Mouse (Mus musculus) heart, adult 8-10 months (tissue): ENCODE results near the gene Syt14. TPM values are rescaled to one million over a fixed set of nuclear protein-coding genes. Genes with fewer than 3 reads are reported as not detected.

Source experiments
- DNase-seq: peaks from one replicate; pipeline ENCODE4 v3.0.0; 2022; ENCODE audit warnings: low spot score
- total RNA-seq, 4 experiments: library from RNA; stranded (reverse); gene quantifications; 2 replicates each; pipeline ENCODE4 v1.2.4; 2022

Gene Syt14
- total RNA-seq, 4 experiments from 2014 or later: 0.20 to 0.75 (median 0.23) TPM

DNA sequence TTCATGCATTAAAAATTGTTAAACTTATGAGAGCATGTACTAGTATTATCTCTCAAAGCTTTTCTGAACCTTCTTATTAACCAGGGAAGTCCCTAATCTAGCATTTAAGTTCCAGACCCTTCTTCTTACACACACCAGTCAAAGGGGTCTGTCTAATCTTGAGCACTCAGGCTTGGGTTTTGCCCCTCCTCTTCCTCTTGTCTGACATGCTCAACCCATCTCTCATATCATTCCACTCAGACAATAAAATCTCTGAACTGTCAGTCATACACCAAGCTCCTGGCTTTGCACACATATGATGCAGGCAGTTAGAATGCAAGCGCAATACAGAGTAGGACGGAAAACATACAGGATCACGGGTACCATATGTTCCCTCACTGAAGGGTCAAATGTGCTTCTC, 48.4 kb downstream of the Syt14 start:
- DNase-seq: no peak

DNA sequence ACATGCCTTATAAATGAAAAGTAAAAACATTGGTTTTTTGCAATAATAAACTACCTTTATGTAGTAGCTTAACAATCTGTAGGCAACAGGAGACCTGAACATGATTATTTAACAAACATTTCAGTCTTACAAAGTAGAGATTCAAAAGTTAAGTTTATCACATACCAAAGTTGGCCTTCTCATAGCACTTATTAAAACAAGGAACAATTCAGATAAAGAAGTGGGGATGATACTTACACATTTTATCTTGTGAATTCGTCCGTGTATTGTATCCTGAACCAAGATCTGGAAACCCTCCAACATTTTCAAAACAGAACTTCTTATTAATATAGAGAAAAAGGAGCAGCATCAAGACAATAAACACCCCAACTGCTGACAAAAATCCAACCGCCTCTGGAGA, 49.1 kb downstream of the Syt14 start:
- DNase-seq: no peak

DNA sequence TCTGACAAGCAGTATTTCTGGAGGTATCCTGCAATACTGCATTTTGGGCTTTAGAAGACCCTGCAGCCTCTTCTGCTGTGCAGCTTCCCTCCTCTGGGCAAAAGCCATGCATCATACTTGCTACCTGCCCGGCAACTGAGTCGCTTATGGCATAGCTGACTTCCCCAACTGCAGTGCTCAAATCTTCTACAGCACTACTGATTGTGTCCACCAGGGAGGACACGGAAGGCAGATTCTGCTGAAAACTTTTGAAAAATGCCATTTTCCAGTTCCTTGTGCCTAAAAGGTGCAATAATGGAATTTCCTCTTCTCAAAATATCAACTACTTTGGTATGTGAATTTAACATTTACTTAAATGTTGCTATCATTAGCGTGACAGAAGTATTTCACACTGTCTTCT, 51.2 kb downstream of the Syt14 start:
- DNase-seq: no peak

- no peak for DNase-seq
These were observed 53.9 kb downstream of the Syt14 start for GRCm38 (mm10) chr1:192981658-192982057.

GRCm38 (mm10) chr1:192981120-192981519, 54.5 kb downstream of the Syt14 start:
- DNase-seq: no peak

GRCm38 (mm10) chr1:192962323-192962722, 73.3 kb downstream of the Syt14 start:
- DNase-seq: no peak

DNA sequence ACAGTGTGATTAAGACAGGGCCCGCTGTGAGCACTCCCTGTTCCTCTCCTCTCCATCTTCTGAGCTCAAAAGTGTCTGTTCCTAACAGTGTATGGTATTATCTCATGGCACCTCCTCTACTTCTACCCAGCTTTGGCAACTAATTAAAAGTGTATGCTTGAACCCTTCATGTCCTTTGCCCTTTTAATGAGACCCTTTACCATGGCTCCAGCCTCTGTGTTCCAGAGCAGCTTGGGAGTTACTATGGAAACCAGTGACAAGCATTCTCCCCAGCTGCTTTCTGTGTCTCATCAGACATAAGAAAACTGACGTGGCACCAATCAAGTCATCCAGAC, 87.8 kb downstream of the Syt14 start:
- no peak for DNase-seq

- no peak for DNase-seq
These were observed 88.3 kb downstream of the Syt14 start for GRCm38 (mm10) chr1:192947170-192947838.

DNA sequence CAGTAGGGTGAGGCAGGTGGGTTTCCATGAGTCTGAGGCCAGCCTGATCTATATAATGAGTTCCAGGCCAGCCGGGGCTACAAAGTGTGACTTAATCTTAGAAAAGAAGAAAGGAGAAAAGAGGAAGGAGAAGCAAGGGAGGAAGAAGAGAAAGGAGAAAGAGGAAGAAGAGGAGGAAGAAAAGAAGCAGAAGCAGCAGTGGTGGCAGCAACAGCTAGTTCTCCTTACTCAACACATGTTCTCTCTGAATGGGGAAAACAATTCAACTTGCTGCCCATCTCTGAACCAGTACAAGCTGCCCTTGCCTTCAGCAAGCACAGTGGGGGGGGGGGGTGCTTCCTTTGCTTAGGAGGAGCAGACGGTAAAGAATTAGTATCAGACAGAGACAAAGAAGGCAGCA, 96.5 kb downstream of the Syt14 start:
- DNase-seq: no peak

DNA sequence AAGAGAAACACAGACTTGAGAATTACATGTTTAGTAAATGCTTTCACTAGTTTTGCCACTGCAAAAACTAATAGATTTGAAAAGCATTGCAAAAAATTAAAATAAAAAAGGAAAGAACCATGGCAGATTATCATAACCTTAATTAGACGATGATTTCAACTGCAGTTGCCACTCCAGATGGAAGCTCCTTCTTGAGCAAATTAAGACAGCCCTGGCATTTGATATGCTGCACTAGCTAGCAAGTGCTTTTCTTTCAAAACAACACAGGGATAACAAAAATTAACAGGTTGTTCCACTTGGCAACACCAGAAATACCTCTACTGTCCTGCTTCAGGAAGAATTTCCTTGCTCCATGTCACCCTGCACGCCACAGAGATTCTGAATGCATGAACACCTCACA, 97.6 kb downstream of the Syt14 start:
- no peak for DNase-seq

- DNase-seq: no peak
These were observed 103.8 kb downstream of the Syt14 start for GRCm38 (mm10) chr1:192931797-192932196.

DNA sequence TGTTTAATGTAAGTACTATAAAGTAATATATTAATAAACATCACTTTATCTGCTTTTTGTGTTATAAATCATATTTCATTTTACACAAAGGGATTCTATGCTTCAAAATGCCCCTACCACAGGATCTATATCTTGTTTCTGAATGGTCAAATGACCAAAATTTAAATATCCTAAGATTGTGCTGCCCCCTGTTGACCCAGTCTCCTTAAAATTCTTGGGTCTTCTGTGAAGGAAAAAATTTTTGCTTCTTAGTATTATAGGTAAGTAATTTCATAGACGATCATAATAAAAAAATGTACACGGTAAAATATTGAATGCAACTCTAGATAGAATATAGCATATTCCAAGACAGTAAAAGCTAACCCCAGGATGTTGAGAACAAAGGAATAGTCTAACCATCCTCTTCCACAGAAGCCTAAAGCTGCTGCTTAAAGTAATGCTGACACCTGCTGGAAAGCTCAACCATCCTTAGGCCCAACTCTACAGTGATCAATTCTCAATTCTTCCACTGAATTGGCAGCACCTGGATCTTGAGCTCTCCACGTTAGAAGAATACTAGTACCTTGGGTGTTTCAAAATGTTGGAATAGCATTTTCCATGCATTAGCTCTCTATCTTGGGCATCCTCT, 123.4 kb downstream of the Syt14 start:
- DNase-seq: peak; percentile 36

- DNase-seq: no peak
These were observed 134.1 kb downstream of the Syt14 start for GRCm38 (mm10) chr1:192901516-192901915.

DNA sequence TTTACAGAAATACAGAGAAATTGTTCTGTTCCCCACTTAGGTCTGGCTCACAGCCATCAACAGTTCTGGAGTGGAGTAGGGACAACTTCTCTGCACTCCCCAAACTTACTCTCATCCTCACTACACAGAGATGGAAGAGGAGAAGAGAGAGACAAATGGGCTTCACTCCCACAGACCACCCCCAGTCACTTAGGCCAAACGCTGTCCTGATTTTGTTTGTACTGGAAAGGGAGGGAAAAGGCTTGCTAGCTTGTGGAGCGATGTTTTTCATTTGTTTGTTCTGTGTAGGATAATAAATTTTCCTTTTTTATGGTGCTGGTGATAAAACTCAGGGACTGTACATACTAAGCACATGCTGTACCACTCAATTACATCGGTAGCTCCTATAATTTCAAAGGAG, 134.7 kb downstream of the Syt14 start:
- DNase-seq: no peak

- no peak for DNase-seq
These were observed 136.8 kb downstream of the Syt14 start for GRCm38 (mm10) chr1:192898742-192899141.

DNA sequence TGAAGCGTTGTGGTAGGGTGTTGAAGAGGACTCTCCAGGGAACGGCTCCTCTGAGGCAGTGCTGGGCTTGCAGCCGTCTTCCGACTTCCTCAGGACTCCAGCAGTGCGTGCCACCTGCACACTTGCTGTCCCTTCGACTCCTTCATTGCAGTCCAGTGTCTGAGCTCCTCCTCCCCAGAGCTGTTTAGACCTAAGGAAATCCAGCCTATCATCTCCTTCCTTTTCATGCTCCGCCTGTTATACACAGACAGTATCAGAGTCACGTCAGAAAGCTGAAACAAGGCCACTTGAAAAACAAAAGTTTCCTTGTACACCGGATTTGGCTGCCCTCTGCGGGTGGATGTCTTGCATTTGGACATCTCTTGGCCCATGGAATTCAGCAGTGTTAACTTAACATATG, 138.4 kb downstream of the Syt14 start:
- DNase-seq: peak; percentile 37

DNA sequence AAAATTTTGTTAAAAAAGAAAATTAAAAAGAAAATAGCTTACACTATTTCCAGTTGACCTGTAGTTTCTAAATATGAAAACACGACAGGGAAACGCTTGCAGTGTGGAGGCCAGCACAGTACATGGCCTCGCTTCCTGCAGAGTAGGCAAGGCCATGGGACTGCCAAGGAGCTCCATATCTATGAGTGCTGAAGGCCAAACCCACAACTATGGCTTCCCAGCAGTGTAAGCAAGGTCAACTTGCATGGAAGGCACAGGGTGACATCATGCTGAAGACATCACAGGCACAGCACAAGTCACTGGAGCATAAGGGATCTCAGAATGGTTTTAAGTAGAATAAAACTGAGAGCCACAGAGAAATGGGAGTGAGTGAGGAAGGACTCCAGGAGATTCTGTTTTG, 139.5 kb downstream of the Syt14 start:
- DNase-seq: no peak

DNA sequence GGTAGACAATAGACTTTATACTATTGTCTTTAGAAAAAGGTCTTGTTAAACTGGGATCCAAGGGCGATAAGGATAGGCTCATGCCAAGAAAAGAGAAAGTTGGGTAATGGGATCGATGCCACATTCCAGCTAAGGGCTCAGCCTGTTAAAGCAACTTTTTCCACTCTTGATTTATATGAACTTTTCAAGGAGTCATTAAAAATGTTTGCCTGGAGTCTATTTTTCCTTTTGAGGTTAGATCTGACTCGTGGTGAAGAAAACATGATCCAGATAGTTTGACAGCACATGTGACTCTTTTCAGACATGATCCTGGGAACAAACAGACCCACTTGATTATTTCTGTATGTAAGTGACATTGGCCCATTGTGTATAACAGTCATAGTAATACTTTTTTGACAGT, 144.9 kb downstream of the Syt14 start:
- no peak for DNase-seq

DNA sequence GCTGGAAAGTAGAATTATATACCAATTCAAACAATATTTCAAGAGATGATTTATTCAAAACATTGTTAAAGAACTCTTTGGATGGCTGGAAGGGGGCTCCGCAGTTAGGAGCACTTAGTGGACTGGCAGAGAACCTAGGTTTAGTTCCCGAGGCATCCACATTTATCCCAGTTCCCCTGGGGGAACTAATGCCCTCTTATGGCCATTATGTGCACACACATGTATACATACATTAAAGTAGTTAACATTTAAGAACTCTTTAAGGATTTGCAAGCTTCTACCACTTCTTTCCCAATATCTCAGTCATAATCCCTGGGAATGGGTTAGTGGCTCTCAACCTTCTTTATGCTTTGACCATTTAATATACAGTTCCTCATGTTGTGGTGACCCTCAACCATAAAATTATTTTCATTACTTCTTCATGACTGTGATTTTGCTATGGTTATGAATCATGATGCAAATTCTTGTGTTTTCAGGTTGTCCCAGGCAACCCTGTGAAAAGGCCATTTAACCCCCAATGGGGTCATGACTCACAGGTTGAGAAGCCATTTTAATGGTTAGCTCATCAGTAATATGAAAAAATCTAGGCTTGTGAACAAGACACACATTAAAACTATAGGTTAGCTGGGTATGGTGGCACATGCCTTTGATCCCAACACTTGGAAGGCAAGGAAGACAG, 152.8 kb downstream of the Syt14 start:
- DNase-seq: no peak

GRCm38 (mm10) chr1:192880130-192880529, 155.4 kb downstream of the Syt14 start:
- DNase-seq: no peak

DNA sequence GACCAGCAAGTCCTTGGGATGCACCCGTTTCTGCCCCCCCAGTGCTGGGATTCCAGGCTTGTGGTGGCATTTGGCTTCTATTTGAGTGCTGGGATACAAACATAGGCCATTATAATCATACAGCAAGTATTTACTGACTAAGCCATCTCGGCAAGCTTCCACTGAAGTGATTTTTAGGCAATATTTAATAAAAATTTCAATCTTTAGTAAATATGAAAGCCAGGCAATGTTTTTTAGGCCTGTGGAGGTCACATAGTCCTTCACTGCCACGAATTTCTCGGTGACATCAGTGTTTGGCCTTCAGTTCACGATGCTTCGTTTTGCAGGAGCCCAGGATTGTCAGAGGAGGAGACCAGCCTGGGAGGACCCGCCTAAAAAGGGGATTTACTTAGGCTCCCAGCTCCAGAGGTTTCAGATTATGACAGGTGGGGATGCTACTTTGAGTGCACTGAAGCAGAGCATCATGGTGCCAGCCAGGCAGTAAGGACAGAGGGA, 156.4 kb downstream of the Syt14 start:
- no peak for DNase-seq

- no peak for DNase-seq
These were observed 162.7 kb downstream of the Syt14 start for GRCm38 (mm10) chr1:192872841-192873240.

GRCm38 (mm10) chr1:192869761-192870160, 165.8 kb downstream of the Syt14 start:
- no peak for DNase-seq
